Mouse (Mus musculus) gonadal fat pad, adult 2 months (tissue): ENCODE data around the gene Mef2c. TPM values are rescaled to one million over a fixed set of nuclear protein-coding genes. Genes with fewer than 3 reads are reported as not detected.

Experiments
- DNase-seq: peaks from one replicate; pipeline ENCODE4 v3.0.0-alpha.2; 2012; ENCODE audit warnings: low read depth
- polyA plus RNA-seq: library from polyadenylated mRNA; depleted of rRNA; stranded (reverse); fragments of >200 nt; gene quantifications from 2 replicates; pipeline ENCODE4 v1.2.3, GENCODE M21; 2012; rRNA removed

The Mef2c gene
- 12.9 and 14.4 TPM in 2 replicates for polyA plus RNA-seq

DNA sequence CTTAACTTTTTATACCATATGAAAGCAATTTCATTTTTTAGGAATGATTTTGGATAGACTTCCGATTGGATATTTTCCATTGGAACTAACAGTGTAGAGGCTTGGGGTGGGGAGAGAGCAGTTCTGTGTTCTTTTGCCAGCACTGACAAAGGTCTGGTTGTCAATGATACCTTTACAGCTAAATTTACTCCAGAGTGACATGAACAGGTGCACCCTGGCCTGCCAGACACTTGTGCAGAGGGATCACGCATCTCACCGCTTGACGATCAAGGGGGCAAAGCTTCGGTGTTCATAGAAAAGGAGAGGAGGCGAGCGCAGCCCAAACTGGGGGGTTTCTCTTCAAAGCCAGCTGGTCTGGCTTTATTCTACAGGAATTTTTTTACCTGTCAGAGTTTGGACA, at the start of gene Mef2c:
Mef2c (plus strand) TSS at position 116 of the 400 bp plus-strand sequence.
- no peak for DNase-seq

DNA sequence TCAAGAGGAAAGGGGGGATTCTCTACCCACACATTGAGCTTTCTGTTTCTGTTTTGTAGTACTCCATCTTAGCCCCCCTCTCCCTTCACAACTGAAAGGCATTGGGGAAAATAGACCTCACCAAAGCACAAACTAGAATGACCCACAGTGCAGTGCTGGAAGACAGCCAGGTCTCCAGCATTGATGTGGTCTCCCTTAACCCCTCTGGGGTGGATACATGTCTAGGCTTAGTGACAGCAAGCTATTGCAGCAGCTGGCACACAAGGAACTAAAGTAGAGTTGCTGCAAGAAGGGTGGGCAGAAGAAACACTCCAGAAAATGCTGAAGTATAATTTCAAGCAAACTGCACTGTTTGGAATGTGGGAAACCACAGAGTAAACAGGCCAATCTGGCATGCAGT, 45.1 kb upstream of the Mef2c start:
- DNase-seq, result no peak

DNA sequence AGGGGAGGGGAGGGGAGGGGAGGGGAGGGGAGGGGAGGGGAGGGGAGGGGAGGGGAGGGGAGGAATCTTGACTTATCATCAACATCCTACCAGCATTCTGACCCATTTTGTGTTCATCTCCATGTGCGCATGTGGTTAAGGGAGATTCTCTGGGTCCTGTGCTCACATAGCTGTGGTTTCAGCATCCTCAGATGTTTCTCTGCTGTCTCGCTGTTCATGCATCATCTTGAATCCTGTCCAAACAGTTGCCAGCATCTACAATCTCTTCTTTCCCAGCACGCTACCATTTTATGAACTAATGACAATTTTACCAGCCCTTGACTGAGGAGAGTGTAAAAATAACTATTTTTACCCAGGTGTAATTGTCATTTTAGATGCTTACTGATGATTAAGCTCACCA, 44.2 kb upstream of the Mef2c start:
- no peak for DNase-seq

DNA sequence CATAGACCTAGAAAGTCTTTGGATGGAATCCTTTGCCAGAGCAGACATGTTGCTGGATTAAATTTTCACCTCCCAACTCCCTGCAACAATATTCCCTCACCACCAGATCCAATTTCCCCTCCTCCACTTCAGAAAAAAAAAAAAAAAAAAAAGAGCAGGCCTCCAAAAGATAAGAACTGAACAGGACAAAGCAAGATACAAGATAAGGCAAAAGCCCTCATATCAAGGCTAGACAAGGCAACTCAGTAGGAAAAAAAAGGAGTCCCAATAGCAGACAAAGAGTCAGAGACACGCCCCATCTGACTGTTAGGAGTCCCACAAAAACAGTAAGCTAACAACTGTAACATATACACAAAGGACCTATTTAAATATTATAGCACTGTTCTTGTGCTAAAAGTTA, 43.2 kb upstream of the Mef2c start:
- no peak for DNase-seq

DNA sequence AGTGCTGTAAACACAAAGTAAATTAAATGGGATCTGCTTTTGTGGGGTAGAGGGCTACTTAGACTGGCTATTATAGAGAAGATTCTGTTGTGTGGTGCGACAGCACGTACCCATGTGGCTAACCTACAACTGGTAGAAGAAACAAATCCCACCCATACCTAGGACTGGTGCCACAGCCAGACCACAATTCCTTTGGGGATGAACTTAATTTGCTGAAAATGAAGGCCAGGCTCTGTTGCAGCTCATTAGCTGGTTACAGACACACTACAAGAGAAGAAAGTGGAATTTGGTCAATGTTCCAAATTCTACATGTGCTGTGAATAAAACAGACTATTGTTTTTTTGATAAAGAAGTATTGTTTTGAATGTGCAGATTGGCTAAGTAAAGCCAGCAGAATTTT, 42.3 kb upstream of the Mef2c start:
- no peak for DNase-seq

DNA sequence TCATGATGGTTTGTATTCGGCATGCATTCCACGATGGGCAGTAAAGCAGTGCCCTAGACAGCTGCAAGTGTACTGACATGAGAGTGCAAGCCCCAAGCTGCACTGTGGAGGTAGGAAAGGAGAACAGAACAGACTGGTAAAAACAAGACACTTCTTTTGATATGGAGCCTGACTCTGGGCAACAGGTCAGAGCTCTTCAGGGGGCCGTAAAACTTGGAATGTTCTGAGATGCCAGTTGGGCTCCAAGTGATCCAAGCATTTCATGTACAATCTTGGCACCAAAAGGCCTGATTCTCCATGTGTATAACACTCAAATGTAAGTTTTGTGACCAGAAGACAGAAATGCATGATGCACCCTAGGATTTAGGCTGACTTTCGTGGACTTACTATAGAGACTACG, 37.1 kb upstream of the Mef2c start:
- no peak for DNase-seq

DNA sequence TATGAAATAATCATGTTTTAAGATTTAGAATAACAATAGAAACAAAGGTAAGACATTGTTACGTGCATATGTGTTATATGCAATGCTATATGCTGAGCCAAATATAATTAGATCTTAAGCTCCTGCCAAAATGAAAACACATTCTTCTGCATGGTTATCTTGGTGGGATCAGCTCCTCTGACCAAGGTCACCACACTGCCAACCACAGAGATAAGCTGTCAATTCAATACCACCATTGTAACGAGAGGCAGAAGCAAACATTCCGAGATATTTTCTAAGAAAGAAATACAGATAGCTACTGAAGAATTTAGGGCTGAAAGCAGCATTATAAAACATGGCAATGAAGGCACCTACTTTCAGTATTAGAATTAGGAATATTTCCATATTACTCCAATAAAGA, 35.0 kb upstream of the Mef2c start:
- DNase-seq, result no peak

DNA sequence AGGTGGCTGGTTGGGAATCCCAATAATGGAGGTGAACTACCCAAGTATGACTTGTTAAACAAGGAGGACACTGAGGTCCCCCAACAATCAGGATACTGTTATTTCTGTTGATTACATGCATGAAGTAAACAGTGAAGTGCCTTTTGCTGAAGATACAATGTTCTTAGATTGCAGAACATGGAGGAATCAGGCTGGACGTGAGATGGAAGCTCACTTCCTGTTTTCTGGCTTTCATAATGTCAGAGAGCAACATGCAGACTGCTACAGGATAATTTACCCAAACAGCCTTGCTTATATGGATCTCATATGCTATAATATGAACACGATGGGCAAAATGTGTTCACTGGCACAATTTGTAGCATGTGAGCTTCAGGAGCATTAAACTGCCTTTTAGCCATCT, 30.1 kb upstream of the Mef2c start:
- DNase-seq, result no peak

DNA sequence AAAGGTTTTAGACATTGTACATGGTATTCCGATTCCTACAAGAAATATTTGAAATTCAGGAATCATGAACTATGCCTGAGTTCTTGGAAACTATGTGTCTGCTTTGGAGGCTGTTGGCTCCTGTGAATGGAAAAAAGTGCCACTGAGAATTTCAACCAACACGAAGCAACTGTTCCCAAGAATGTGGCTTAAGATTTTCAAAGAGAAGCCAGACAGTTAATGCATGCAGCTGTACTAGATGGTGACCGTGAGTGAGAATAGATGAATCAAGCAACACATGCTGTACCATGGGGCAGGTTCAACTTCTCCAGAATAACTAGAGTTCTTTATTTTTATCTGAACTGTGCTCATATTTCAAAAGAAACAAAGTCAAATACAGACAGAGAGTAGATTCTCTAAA, 23.4 kb upstream of the Mef2c start:
- DNase-seq, result no peak

DNA sequence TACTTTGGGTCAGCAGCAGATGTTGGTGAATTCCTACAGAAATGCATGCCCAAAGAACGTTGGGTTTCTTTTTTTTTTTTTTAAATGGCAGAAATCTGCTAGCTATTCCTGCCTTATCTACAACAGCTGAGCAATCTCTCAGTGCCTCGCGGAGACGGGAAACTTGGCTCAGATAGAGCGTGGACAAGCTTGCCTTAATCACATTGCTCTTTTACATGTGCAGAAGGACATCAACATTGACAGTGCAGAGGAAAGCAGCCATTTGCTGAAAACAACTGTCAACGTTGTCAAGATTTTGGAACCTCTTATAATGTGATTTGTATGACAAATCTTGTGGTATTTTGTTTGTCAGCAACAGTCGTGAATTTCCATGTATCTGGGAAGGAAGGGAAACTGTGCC, 22.5 kb upstream of the Mef2c start:
- no peak for DNase-seq

DNA sequence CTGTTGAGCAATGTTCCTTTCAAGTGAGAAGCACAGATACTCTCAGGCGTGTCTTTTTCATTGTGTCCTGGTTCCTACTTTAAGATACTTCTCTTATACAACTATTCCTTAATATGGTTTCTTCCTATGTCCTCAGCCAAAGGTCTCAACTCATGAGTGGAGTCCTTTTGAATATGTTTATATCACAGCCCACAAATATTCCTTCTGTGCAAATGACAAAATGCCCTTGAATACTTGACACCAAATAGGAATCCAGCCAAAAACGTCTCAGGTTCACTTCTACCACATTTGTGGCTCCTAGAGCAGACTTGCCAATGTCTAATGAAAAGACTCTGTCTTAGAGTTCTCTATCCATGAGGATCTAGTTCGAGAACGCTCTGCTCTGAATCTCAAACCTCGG, 21.7 kb upstream of the Mef2c start:
- DNase-seq, result no peak

DNA sequence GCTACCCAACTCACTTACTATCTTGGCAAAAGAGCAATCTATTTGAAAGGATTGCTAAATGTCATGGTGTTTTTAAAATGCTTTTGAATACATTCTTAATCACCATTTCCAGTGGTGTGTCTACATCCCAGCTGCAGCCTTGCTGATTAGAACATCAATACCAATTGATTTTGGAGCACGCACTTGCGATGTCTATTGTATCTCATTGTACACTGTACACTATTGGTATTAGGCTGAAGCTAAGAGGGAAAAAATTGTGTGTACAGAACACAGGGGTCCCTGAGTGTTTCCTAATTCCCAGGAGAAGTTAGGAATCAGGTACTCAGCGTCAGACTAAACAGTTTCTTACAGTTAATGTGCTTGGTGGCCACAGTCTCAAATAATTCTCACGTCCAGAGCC, 19.6 kb upstream of the Mef2c start:
- no peak for DNase-seq

DNA sequence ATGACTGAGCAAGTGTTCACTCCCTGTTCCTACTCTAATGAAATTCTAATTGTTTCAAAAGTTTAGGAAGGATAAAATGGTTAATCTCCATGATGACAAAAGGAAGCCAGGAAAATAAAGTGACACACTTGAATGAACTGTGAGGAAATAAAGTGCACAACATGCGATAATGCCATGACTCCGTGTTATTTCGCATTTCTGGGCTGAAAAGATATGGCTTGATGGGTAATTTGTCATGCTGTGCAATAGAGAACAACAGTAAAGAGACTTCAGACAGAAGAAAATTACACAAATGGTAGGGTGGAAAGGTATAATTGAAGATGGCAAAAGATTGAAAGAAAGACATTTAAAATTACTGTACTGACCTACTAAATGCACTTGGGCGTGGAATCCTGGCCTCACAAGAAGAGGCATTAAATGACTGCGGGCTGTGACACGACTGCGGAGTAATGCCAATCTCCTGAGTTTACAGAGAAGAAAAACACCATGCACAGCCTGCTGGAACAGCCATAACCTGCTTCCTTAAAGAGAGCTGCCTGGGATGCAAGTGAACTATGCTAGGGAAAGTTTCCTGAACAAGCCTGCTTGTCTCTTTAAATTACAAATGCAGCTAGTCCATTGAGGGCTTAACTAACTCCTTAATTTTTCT, 19.0 kb upstream of the Mef2c start:
- DNase-seq, result no peak

DNA sequence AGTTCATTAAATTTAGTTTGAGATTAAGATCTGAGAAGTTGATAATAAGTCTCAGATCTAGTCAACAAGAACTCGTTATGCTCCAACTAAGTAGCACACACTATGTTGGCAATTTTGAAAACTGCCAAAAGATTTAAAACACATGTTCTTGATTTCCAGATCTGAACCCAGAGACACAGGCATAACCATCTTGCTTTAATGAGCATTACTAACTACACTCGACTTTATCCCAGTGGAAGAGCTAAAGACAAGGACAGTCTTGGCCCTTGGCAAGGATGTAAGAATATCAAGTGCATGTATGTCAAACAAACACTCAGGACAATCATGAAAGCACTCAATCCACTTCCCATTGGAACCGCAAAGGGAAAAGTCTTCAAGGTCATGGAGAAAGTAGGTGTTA, 11.8 kb upstream of the Mef2c start:
- DNase-seq, result no peak

DNA sequence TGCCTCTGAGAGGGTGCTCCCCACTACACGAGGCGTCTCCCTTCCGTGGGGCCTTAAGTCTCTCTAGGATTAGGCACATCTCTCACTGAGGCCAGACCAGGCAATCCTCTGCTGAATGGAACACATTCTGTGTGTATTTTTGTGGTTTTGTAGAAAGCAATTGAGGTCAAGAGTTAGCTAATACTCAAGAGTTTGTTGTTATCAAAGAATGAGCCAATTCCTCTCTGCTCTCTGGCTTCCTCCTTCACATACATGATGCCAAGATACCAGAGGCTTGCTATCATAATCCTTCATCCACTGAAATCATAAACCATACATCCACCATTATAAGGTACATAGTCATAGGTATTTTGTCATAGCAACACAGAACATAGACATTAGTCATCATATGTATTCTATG, 6.1 kb upstream of the Mef2c start:
- DNase-seq, result no peak

DNA sequence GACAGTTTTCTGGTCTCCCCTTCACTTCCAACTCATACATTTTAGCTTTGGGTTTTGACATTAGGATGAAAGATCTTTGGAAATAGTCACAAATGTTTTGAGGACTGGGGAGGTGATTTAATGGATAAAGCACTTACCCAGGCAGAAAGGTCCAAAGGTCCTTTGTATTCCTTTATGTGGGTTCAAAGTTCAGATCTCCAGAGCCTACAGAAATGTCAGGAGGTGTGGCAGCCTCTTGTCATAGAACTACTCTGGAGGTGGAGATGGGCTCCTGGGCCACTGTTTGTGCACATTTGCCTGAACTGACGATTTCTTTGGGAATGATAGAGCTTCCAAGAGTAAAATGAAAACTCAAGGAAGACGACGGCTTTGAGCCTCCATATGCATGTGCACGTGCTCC, 4.3 kb upstream of the Mef2c start:
- DNase-seq, result no peak

DNA sequence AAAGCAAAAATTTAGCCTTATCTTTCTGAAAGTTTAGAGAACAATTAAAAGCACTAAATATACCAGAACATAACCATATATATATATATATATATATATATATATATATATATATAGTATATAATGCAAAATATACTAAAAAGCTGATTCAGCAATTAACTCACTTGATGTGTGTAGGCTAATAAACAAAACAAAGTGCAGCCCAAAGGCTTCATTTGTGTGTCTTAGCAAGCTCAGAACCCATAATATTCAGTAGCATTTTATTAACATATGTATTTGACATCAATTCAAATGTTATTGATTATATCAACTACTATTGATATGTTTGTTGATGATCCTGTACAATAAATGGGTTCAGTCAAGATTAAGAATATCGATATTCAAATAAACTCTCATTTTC, 3.9 kb downstream of the Mef2c start:
- no peak for DNase-seq

DNA sequence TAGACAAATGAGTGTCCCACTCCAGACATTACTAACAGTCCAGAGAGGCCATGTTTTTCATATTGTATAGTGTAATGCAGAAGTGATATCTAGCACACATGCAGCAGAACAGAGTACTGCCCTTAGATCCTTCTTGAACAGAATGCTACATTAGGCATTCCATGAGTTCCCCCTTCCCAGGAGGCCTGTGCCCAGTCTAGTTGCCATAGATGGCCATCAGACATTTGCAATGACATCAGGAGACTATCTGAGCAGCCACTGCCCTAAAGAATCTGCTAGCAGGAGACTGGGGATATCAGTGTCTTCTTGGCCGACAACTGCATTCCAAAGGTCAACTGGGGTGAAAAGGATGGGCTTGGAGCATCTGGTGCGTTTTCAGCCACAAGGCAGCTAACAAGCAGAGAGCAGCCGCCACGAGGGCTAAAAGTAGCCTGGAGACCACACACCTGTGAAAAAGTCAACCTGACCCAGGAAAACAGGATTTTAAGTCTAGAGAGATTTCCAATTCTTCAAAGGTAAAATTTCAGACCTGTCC, 11.2 kb downstream of the Mef2c start:
- no peak for DNase-seq

DNA sequence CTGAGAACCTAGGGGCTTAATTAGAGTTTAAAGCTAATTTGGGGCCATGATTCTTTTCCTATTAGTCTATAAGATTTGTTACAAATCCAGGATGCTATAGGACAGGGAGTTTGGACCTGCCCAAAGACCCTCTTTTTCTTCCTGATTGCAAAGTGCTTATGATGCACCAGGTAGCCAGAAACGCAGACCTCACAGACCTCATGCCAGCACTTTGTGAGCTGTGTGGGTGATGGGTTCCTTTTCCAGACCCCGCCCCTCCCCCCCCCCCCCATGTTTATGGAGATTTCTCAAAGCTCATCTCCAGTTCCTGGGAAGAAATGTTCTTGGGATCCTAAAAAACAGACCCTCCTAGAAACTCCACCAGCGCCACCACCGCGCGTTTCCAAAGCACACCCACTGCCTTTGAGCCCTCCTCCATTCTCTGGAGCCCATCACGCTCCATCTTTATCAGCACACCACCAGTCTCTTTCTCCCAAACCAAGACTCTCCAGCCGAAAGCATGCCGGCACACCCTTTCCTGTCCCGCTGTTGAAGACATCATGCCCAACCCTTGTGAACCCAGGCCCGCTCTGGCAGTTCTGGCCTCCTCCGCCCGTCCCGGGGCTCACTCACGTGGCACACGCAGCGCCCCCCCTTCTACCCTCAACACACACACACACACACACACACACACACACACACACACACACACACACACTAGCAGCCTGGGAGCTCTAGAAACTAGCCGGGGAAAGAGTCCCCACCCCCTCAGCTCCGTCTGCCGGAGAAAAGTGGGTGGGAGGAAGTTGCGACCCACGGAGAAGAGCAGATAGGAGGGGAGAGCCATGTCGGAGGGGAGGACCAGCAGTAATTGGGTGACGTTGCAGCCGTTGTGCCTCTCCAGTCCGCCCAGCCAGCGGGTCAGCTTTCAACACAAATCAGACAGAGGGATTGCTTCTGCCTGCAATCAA, 14.1 kb downstream of the Mef2c start:
- no peak for DNase-seq

DNA sequence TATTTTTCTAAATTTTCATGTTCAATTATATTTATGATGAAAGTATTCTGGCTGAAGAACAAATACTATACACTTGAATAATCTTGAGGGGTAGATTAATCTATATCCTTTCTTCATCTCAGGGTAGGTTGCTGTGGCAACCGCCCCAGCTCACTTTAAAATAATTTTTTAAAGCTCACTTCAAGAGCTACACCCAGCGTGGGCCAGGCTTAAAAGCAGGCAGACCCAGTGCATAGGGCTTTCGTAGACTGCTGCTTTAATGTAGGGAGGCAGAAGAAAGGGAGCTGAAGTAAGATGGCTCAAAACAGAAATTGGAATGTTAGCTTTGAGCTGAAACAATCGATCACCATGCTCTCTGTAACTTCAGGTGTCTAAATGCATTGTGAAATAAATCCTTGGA, 17.0 kb downstream of the Mef2c start:
- no peak for DNase-seq

DNA sequence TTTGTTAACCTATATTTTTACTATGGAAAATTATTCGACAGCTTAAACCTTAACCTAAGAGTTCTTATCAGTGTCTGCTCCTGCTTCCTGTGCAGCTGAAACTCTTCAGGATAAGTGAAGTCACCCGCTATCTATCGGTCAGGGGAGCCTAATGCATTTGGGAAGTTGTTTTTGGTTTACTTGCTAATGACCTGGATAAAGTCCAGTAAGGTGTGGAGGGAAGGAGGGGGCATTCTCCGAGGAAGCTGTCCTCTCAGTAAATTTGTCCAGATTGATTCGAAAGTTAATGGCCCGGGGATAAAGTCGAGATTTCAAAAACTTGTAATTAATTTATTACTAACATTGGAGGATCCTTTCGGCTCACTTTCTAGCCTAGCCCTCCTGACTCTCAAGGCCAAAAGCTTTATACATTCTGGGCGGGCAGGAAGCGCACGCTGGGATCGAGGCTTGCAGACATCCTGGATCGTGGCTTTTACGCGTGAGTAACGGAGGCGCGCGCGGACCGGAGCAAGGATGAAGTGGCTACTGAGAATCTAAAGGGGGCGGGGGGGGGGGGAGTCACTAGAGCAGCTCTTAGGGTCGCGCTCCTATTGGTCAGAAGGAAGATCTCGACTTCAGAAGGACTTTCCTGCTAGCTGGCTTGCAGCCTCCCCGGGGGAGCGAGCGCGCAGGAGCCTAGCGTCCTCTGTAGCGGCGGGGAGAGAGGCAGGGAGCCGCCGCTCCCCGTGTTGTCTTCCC, 19.6 kb downstream of the Mef2c start:
- no peak for DNase-seq

DNA sequence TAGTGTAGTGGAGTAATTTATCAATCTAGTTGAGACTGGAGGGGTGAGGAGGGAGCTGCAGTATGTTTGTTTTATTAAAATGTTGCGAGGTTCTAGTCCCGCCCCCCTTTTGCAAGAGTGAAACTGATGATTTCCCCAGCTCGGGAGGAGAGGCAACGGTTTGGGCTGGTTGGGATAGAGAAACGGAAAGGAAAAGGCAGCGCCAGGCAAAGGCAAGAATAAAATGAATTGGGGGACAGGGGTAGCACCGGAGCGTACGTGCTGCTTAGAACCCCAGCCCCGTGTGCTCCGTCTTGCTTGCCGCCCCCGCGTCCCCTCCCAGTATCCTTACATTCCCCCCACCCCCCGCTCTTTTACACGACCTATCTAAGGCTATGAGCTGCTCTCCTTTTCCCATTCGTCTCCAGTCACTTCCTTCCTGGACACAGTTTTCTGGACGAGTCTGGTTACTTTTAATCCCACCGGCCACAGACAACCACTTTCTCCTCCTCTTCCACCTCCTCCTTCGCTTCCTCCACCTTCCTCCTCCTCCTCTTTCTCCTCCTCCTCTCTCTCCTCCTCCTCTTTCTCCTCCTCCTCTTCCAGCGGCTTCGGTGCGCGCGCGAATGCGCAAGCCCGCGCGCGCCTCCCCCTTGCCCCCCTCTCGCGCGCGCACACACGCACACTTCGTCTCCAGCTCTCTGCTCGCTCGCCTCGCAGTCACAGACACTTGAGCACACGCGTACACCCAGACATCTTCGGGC, 20.5 kb downstream of the Mef2c start:
- DNase-seq, result no peak
